Mouse (Mus musculus): ENCODE results near the gene Irf8. TPM values are rescaled to one million over a fixed set of nuclear protein-coding genes. Genes with fewer than 3 reads are reported as not detected.
"Not testable (repeated sequence)": the region's sequence is repeated elsewhere in the genome, so short reads cannot be mapped to it uniquely, and the experiment has no call there.

Gene Irf8
- polyA plus RNA-seq, 1 experiment from 2014 or later, result 1.7 TPM

GRCm38 (mm10) chr8:120700053-120700452 is 36.1 kb upstream of the Irf8 start:
- Histone ChIP-seq H3K4me1 (peaks cover 23% of the 10 kb centered on the region), H3K9me3 (replicated peaks) (no peaks in the 10 kb centered on the region), H3K27me3 (ENCODE audit: low read depth, poor library complexity, severe bottlenecking) (peaks cover 43% of the 10 kb centered on the region), H3K36me3 (no peaks in the 10 kb centered on the region), H3K27ac (0 out of 2 replicates have a peak overlapping the region, but pooled peaks have one; percentile 5), H3K4me3 (no peak overlapping the region)
- no peak for DNase-seq (ENCODE audit: low spot score)
- WGBS, result 89% methylated on average over 4 of the region's 4 CpGs

- H3K9me3 ChIP-seq (replicated peaks), result no peaks in the 10 kb centered on the region
- WGBS, result 50% methylated on average over 19 of the region's 19 CpGs
- H3K36me3 ChIP-seq, result no peaks in the 10 kb centered on the region
- H3K4me1 ChIP-seq, result peaks cover 22% of the 10 kb centered on the region
- H3K27me3 ChIP-seq (ENCODE audit: low read depth, poor library complexity, severe bottlenecking), result peaks cover 49% of the 10 kb centered on the region
- H3K27ac ChIP-seq, result no peak overlapping the region
- H3K4me3 ChIP-seq, result no peak overlapping the region
- DNase-seq (ENCODE audit: low spot score), result no peak
These were observed 34.2 kb upstream of the Irf8 start for GRCm38 (mm10) chr8:120701758-120702465.

- Histone ChIP-seq H3K9me3 (replicated peaks) (no peaks in the 10 kb centered on the region), H3K4me1 (peaks cover 22% of the 10 kb centered on the region), H3K27ac (no peak overlapping the region), H3K4me3 (no peak overlapping the region), H3K36me3 (no peaks in the 10 kb centered on the region), H3K27me3 (ENCODE audit: low read depth, poor library complexity, severe bottlenecking) (peaks cover 57% of the 10 kb centered on the region)
- DNase-seq (ENCODE audit: low spot score), result no peak
- 25% methylated on average over 9 of the region's 9 CpGs for WGBS
These were observed 32.0 kb upstream of the Irf8 start for GRCm38 (mm10) chr8:120704203-120704602.

GRCm38 (mm10) chr8:120705163-120705562 is 31.0 kb upstream of the Irf8 start:
- H3K27me3 ChIP-seq (ENCODE audit: low read depth, poor library complexity, severe bottlenecking), result peaks cover 57% of the 10 kb centered on the region
- WGBS, result 80% methylated on average over 15 of the region's 15 CpGs
- DNase-seq (ENCODE audit: low spot score), result no peak

GRCm38 (mm10) chr8:120706193-120706592 is 30.0 kb upstream of the Irf8 start:
- Histone ChIP-seq H3K27me3 (ENCODE audit: low read depth, poor library complexity, severe bottlenecking) (peaks cover 53% of the 10 kb centered on the region), H3K9me3 (replicated peaks) (no peaks in the 10 kb centered on the region), H3K27ac (no peak overlapping the region), H3K36me3 (no peaks in the 10 kb centered on the region), H3K4me3 (no peak overlapping the region), H3K4me1 (peaks cover 22% of the 10 kb centered on the region)
- WGBS, result 80% methylated on average over 3 of the region's 3 CpGs
- no peak for DNase-seq (ENCODE audit: low spot score)

More at GRCm38 (mm10) chr8:120705163-120705562, 31.0 kb upstream of the Irf8 start:
- H3K9me3 ChIP-seq (replicated peaks), result no peaks in the 10 kb centered on the region
- H3K27ac ChIP-seq, result no peak overlapping the region
- H3K36me3 ChIP-seq, result no peaks in the 10 kb centered on the region
- H3K4me1 ChIP-seq, result peaks cover 22% of the 10 kb centered on the region
- H3K4me3 ChIP-seq, result no peak overlapping the region

GRCm38 (mm10) chr8:120709176-120709575 is 27.0 kb upstream of the Irf8 start:
- Histone ChIP-seq H3K9me3 (replicated peaks) (no peaks in the 10 kb centered on the region), H3K4me1 (peaks cover 12% of the 10 kb centered on the region)
- 84% methylated on average over 10 of the region's 10 CpGs for WGBS

GRCm38 (mm10) chr8:120715200-120715599 is 21.0 kb upstream of the Irf8 start:
- no peaks in the 10 kb centered on the region for H3K4me1 ChIP-seq
- H3K9me3 ChIP-seq (replicated peaks), result no peaks in the 10 kb centered on the region
- H3K36me3 ChIP-seq, result no peaks in the 10 kb centered on the region
- H3K27ac ChIP-seq, result no peak overlapping the region
- no peak overlapping the region for H3K4me3 ChIP-seq
- no peak for DNase-seq (ENCODE audit: low spot score)
- 80% methylated on average over 6 of the region's 6 CpGs for WGBS
- H3K27me3 ChIP-seq (ENCODE audit: low read depth, poor library complexity, severe bottlenecking), result peaks cover 4% of the 10 kb centered on the region; the same call in 1 of the 2 replicates

More at GRCm38 (mm10) chr8:120709176-120709575, 27.0 kb upstream of the Irf8 start:
- DNase-seq (ENCODE audit: low spot score), result no peak
- H3K27me3 ChIP-seq (ENCODE audit: low read depth, poor library complexity, severe bottlenecking), result peaks cover 23% of the 10 kb centered on the region; the same call in 1 of the 2 replicates
- no peak overlapping the region for H3K27ac ChIP-seq
- no peaks in the 10 kb centered on the region for H3K36me3 ChIP-seq
- no peak overlapping the region for H3K4me3 ChIP-seq

GRCm38 (mm10) chr8:120715996-120716680 is 20.0 kb upstream of the Irf8 start:
- H3K9me3 ChIP-seq (replicated peaks), result no peaks in the 10 kb centered on the region

GRCm38 (mm10) chr8:120719586-120720236 is 16.4 kb upstream of the Irf8 start:
- 73% methylated on average over 19 of the region's 19 CpGs for WGBS
- no peak for DNase-seq (ENCODE audit: low spot score)
- no peaks in the 10 kb centered on the region for H3K9me3 ChIP-seq (replicated peaks)
- H3K4me3 ChIP-seq, result no peak overlapping the region
- 0 out of 2 replicates have a peak, but pooled peaks cover 1% of the 10 kb centered on the region for H3K4me1 ChIP-seq
- no peaks in the 10 kb centered on the region for H3K36me3 ChIP-seq
- H3K27me3 ChIP-seq (ENCODE audit: low read depth, poor library complexity, severe bottlenecking), result peaks cover 4% of the 10 kb centered on the region; the same call in 1 of the 2 replicates
- H3K27ac ChIP-seq, result no peak overlapping the region

More at GRCm38 (mm10) chr8:120715996-120716680, 20.0 kb upstream of the Irf8 start:
- Histone ChIP-seq H3K36me3 (no peaks in the 10 kb centered on the region), H3K4me1 (no peaks in the 10 kb centered on the region), H3K27me3 (ENCODE audit: low read depth, poor library complexity, severe bottlenecking) (peaks cover 4% of the 10 kb centered on the region; the same call in 1 of the 2 replicates), H3K27ac (no peak overlapping the region), H3K4me3 (no peak overlapping the region)
- DNase-seq (ENCODE audit: low spot score), result no peak
- 81% methylated on average over 15 of the region's 15 CpGs for WGBS

- no peaks in the 10 kb centered on the region for H3K36me3 ChIP-seq
- DNase-seq (ENCODE audit: low spot score), result no peak
- H3K4me1 ChIP-seq, result peaks cover 7% of the 10 kb centered on the region; the same call in 1 of the 2 replicates
- no peak overlapping the region for H3K4me3 ChIP-seq
- no peaks in the 10 kb centered on the region for H3K9me3 ChIP-seq (replicated peaks)
- 71% methylated on average over 6 of the region's 6 CpGs for whole genome bisulfite sequencing
- no peaks in the 10 kb centered on the region for H3K27me3 ChIP-seq (ENCODE audit: low read depth, poor library complexity, severe bottlenecking)
- no peak overlapping the region for H3K27ac ChIP-seq
These were observed 13.1 kb upstream of the Irf8 start for GRCm38 (mm10) chr8:120723025-120723424.

GRCm38 (mm10) chr8:120724096-120724495 is 12.1 kb upstream of the Irf8 start:
- not testable (repeated sequence) for H3K36me3 ChIP-seq; H3K4me1 ChIP-seq; H3K27ac ChIP-seq; H3K4me3 ChIP-seq; H3K27me3 ChIP-seq (ENCODE audit: low read depth, poor library complexity, severe bottlenecking); H3K9me3 ChIP-seq (replicated peaks); DNase-seq (ENCODE audit: low spot score)
- 96% methylated on average over 4 of the region's 4 CpGs for WGBS

- Histone ChIP-seq H3K9me3 (replicated peaks) (no peaks in the 10 kb centered on the region), H3K4me1 (peaks cover 7% of the 10 kb centered on the region; the same call in 1 of the 2 replicates), H3K27ac (no peak overlapping the region), H3K27me3 (ENCODE audit: low read depth, poor library complexity, severe bottlenecking) (peaks cover 5% of the 10 kb centered on the region), H3K36me3 (no peaks in the 10 kb centered on the region), H3K4me3 (no peak overlapping the region)
- WGBS, result 84% methylated on average over 17 of the region's 17 CpGs
- DNase-seq (ENCODE audit: low spot score), result no peak
These were observed 11.2 kb upstream of the Irf8 start for GRCm38 (mm10) chr8:120724816-120725575.
